Mouse (Mus musculus): ENCODE results near the gene AL607142.1. TPM values are rescaled to one million over a fixed set of nuclear protein-coding genes. Genes with fewer than 3 reads are reported as not detected.

Gene AL607142.1
- polyA plus RNA-seq, 1 experiment from 2014 or later: not detected

- TF ChIP-seq CTCF (IDR thresholded peaks at IDR 0.05; ENCODE audit: low read depth) (no peak), EP300 (IDR thresholded peaks at IDR 0.05; ENCODE audit: low read depth) (no peak)
- ATAC-seq: no peak
- no peak for DNase-seq
- Histone ChIP-seq H3K4me1 (ENCODE audit: insufficient read depth) (no peaks in the 10 kb centered on the region), H3K27me3 (ENCODE audit: insufficient read depth, low read length) (no peaks in the 10 kb centered on the region), H3K9me3 (ENCODE audit: low read length) (no peaks in the 10 kb centered on the region), H3K4me3 (ENCODE audit: low read depth, low read length) (no peak overlapping the region), H3K9ac (replicated peaks) (no peak overlapping the region), H3K36me3 (replicated peaks; ENCODE audit: insufficient read depth, low read length) (no peaks in the 10 kb centered on the region), H3K4me2 (ENCODE audit: low read depth, low read length) (no peak overlapping the region), H3K27ac (ENCODE audit: low read depth) (no peak overlapping the region)
- 82% methylated on average over 7 of the region's 7 CpGs for WGBS (ENCODE audit: insufficient replicate concordance)
Observed at GRCm38 (mm10) chr4:120042480-120042879, 22.3 kb upstream of the AL607142.1 start.

- Histone ChIP-seq H3K27ac (ENCODE audit: low read depth) (no peak overlapping the region), H3K9me3 (ENCODE audit: low read length) (no peaks in the 10 kb centered on the region), H3K27me3 (ENCODE audit: insufficient read depth, low read length) (no peaks in the 10 kb centered on the region), H3K4me1 (ENCODE audit: insufficient read depth) (no peaks in the 10 kb centered on the region), H3K9ac (replicated peaks) (no peak overlapping the region), H3K36me3 (replicated peaks; ENCODE audit: insufficient read depth, low read length) (no peaks in the 10 kb centered on the region), H3K4me3 (ENCODE audit: low read depth, low read length) (no peak overlapping the region), H3K4me2 (ENCODE audit: low read depth, low read length) (no peak overlapping the region)
- TF ChIP-seq EP300 (IDR thresholded peaks at IDR 0.05; ENCODE audit: low read depth) (no peak), CTCF (IDR thresholded peaks at IDR 0.05; ENCODE audit: low read depth) (no peak)
- DNase-seq (no peak), ATAC-seq (no peak)
- WGBS (ENCODE audit: insufficient replicate concordance): 71% methylated on average over 5 of the region's 5 CpGs
Observed at GRCm38 (mm10) chr4:120044612-120045011, 20.2 kb upstream of the AL607142.1 start.

- H3K9ac ChIP-seq (replicated peaks): no peak overlapping the region
- ATAC-seq (no peak), DNase-seq (no peak)
- no peak overlapping the region for H3K4me3 ChIP-seq (ENCODE audit: low read depth, low read length)
- no peaks in the 10 kb centered on the region for H3K27me3 ChIP-seq (ENCODE audit: insufficient read depth, low read length)
- no peak overlapping the region for H3K27ac ChIP-seq (ENCODE audit: low read depth)
- no peaks in the 10 kb centered on the region for H3K9me3 ChIP-seq (ENCODE audit: low read length)
- no peaks in the 10 kb centered on the region for H3K36me3 ChIP-seq (replicated peaks; ENCODE audit: insufficient read depth, low read length)
- 50% methylated on average over 5 of the region's 5 CpGs for WGBS (ENCODE audit: insufficient replicate concordance)
- no peaks in the 10 kb centered on the region for H3K4me1 ChIP-seq (ENCODE audit: insufficient read depth)
- no peak for TF ChIP-seq EP300 (IDR thresholded peaks at IDR 0.05; ENCODE audit: low read depth)
- no peak for TF ChIP-seq CTCF (IDR thresholded peaks at IDR 0.05; ENCODE audit: low read depth)
- no peak overlapping the region for H3K4me2 ChIP-seq (ENCODE audit: low read depth, low read length)
Observed at GRCm38 (mm10) chr4:120045131-120045537, 19.7 kb upstream of the AL607142.1 start.

GRCm38 (mm10) chr4:120045871-120046270, 18.9 kb upstream of the AL607142.1 start:
- ATAC-seq: no peak
- Histone ChIP-seq H3K27me3 (ENCODE audit: insufficient read depth, low read length) (no peaks in the 10 kb centered on the region), H3K27ac (ENCODE audit: low read depth) (no peak overlapping the region), H3K9me3 (ENCODE audit: low read length) (no peaks in the 10 kb centered on the region), H3K4me2 (ENCODE audit: low read depth, low read length) (no peak overlapping the region), H3K9ac (replicated peaks) (no peak overlapping the region), H3K4me3 (ENCODE audit: low read depth, low read length) (no peak overlapping the region), H3K36me3 (replicated peaks; ENCODE audit: insufficient read depth, low read length) (no peaks in the 10 kb centered on the region), H3K4me1 (ENCODE audit: insufficient read depth) (no peaks in the 10 kb centered on the region)
- TF ChIP-seq CTCF (IDR thresholded peaks at IDR 0.05; ENCODE audit: low read depth) (no peak), EP300 (IDR thresholded peaks at IDR 0.05; ENCODE audit: low read depth) (no peak)
- 75% methylated on average over 7 of the region's 7 CpGs for WGBS (ENCODE audit: insufficient replicate concordance)
- DNase-seq: no peak

- WGBS (ENCODE audit: insufficient replicate concordance): 51% methylated on average over 4 of the region's 4 CpGs
- H3K27ac ChIP-seq (ENCODE audit: low read depth): no peak overlapping the region
- H3K4me1 ChIP-seq (ENCODE audit: insufficient read depth): no peaks in the 10 kb centered on the region
- no peaks in the 10 kb centered on the region for H3K9me3 ChIP-seq (ENCODE audit: low read length)
- H3K4me2 ChIP-seq (ENCODE audit: low read depth, low read length): no peak overlapping the region
- ATAC-seq (no peak), DNase-seq (no peak)
- H3K9ac ChIP-seq (replicated peaks): no peak overlapping the region
- TF ChIP-seq CTCF (IDR thresholded peaks at IDR 0.05; ENCODE audit: low read depth) (no peak), EP300 (IDR thresholded peaks at IDR 0.05; ENCODE audit: low read depth) (no peak)
- H3K4me3 ChIP-seq (ENCODE audit: low read depth, low read length): no peak overlapping the region
- H3K36me3 ChIP-seq (replicated peaks; ENCODE audit: insufficient read depth, low read length): no peaks in the 10 kb centered on the region
- H3K27me3 ChIP-seq (ENCODE audit: insufficient read depth, low read length): no peaks in the 10 kb centered on the region
Observed at GRCm38 (mm10) chr4:120047060-120047459, 17.7 kb upstream of the AL607142.1 start.

GRCm38 (mm10) chr4:120048274-120048673, 16.5 kb upstream of the AL607142.1 start:
- Histone ChIP-seq H3K27ac (ENCODE audit: low read depth) (no peak overlapping the region), H3K4me1 (ENCODE audit: insufficient read depth) (peaks cover 4% of the 10 kb centered on the region; the same call in 1 of the 2 replicates), H3K36me3 (replicated peaks; ENCODE audit: insufficient read depth, low read length) (no peaks in the 10 kb centered on the region), H3K9me3 (ENCODE audit: low read length) (no peaks in the 10 kb centered on the region), H3K9ac (replicated peaks) (no peak overlapping the region), H3K4me3 (ENCODE audit: low read depth, low read length) (no peak overlapping the region), H3K4me2 (ENCODE audit: low read depth, low read length) (no peak overlapping the region), H3K27me3 (ENCODE audit: insufficient read depth, low read length) (no peaks in the 10 kb centered on the region)
- 75% methylated on average over 4 of the region's 4 CpGs for WGBS (ENCODE audit: insufficient replicate concordance)
- ATAC-seq (no peak), DNase-seq (no peak)
- TF ChIP-seq CTCF (IDR thresholded peaks at IDR 0.05; ENCODE audit: low read depth) (no peak), EP300 (IDR thresholded peaks at IDR 0.05; ENCODE audit: low read depth) (no peak)

- TF ChIP-seq EP300 (IDR thresholded peaks at IDR 0.05; ENCODE audit: low read depth) (no peak), CTCF (IDR thresholded peaks at IDR 0.05; ENCODE audit: low read depth) (no peak)
- no peak overlapping the region for H3K9ac ChIP-seq (replicated peaks)
- H3K4me3 ChIP-seq (ENCODE audit: low read depth, low read length): no peak overlapping the region
- DNase-seq: no peak
- 79% methylated on average over 3 of the region's 3 CpGs for WGBS (ENCODE audit: insufficient replicate concordance)
- no peaks in the 10 kb centered on the region for H3K36me3 ChIP-seq (replicated peaks; ENCODE audit: insufficient read depth, low read length)
- H3K27me3 ChIP-seq (ENCODE audit: insufficient read depth, low read length): no peaks in the 10 kb centered on the region
- H3K9me3 ChIP-seq (ENCODE audit: low read length): no peaks in the 10 kb centered on the region
- H3K4me2 ChIP-seq (ENCODE audit: low read depth, low read length): no peak overlapping the region
- no peak overlapping the region for H3K27ac ChIP-seq (ENCODE audit: low read depth)
- no peak for ATAC-seq
- H3K4me1 ChIP-seq (ENCODE audit: insufficient read depth): peaks cover 5% of the 10 kb centered on the region; the same call in 1 of the 2 replicates
Observed at GRCm38 (mm10) chr4:120049857-120050256, 14.9 kb upstream of the AL607142.1 start.

Measured in liver, postnatal 0 days (tissue).